Mouse (Mus musculus) heart, embryonic 13.5 days (tissue): ENCODE results near the gene Marveld2. TPM values are rescaled to one million over a fixed set of nuclear protein-coding genes. Genes with fewer than 3 reads are reported as not detected.
A peak's percentile ranks its signal among the peaks of the same experiment; 100 is the strongest.

Source experiments
- ATAC-seq: fragments of 200-750 bp; cut with Nextera tagmentation; 2 replicates; pipeline ENCODE4 v1.8.0; 2017; ENCODE audit warnings: moderate TSS enrichment; ENCODE audit not compliant: insufficient number of reproducible peaks, low FRiP score, low TSS enrichment; ENCODE audit errors: extremely low read depth
- H3K27ac ChIP-seq: fragments of 300-500 bp; sonication (generic); replicated peaks from 2 replicates; pipeline ENCODE4 v1.5.1; 2015; ENCODE audit warnings: moderate library complexity, mild to moderate bottlenecking, inconsistent platforms
- H3K27me3 ChIP-seq: fragments of 300-500 bp; sonication (generic); replicated peaks from 2 replicates; pipeline ENCODE4 v1.6.1; 2015; ENCODE audit warnings: mild to moderate bottlenecking, inconsistent platforms
- H3K36me3 ChIP-seq: fragments of 300-500 bp; sonication (generic); 2 replicates; pipeline ENCODE4 v1.6.1; 2015; ENCODE audit warnings: mild to moderate bottlenecking, inconsistent platforms
- H3K4me1 ChIP-seq: fragments of 300-500 bp; sonication (generic); 2 replicates; pipeline ENCODE4 v1.6.1; 2015; ENCODE audit warnings: inconsistent platforms
- H3K4me2 ChIP-seq: fragments of 300-500 bp; sonication (generic); 2 replicates; pipeline ENCODE4 v1.6.1; 2015; ENCODE audit warnings: inconsistent platforms, mild to moderate bottlenecking, moderate library complexity
- H3K4me3 ChIP-seq: fragments of 300-500 bp; sonication (generic); 2 replicates; pipeline ENCODE4 v1.5.1; 2015; ENCODE audit warnings: moderate library complexity, mild to moderate bottlenecking, inconsistent platforms
- H3K9ac ChIP-seq: fragments of 300-500 bp; sonication (generic); 2 replicates; pipeline ENCODE4 v1.6.1; 2015; ENCODE audit warnings: inconsistent platforms, mild to moderate bottlenecking, moderate library complexity
- H3K9me3 ChIP-seq: fragments of 300-500 bp; sonication (generic); 2 replicates; pipeline ENCODE4 v1.6.1; 2016; ENCODE audit warnings: inconsistent platforms
- WGBS: fragments of 180-500 bp; shearing (Covaris S2); methylation state at CpG from one replicate; pipeline ENCODE4 v1.1.7; 2015; ENCODE audit warnings: mixed read lengths; 5-methylcytosine and 5-hydroxymethylcytosine counted together
- polyA plus RNA-seq: library from polyadenylated mRNA; unstranded; fragments of >200 nt; fragmentation: Nextera tagmentation; extraction: Ambion mirVana; gene quantifications from 2 replicates; pipeline ENCODE4 v1.2.1, GENCODE M21; 2015

Marveld2 gene
- polyA plus RNA-seq, 1 experiment from 2014 or later = 4.0 TPM

DNA sequence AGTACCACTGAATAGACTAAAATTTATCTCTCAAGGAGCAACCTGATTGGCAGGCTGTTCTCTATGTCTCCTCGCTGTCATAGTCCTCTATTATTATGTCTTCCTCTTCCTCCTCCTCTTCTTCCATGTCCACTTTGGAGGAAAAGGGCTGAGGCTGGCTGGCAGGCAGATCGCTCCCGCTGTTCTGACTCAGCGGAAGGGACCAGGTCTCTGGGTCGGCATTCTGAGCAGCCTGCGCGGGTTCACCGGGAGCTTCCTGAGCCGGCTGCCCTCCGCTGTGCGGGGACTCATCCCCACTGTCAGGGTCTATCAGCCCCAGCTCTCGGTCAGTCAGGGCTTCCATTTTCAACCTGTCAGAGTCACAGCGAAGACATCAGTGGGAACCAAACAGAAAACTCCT is 812 bp upstream of the Marveld2 start:
- 76% methylated on average over 13 of the region's 13 CpGs for WGBS
- ATAC-seq = no peak

DNA sequence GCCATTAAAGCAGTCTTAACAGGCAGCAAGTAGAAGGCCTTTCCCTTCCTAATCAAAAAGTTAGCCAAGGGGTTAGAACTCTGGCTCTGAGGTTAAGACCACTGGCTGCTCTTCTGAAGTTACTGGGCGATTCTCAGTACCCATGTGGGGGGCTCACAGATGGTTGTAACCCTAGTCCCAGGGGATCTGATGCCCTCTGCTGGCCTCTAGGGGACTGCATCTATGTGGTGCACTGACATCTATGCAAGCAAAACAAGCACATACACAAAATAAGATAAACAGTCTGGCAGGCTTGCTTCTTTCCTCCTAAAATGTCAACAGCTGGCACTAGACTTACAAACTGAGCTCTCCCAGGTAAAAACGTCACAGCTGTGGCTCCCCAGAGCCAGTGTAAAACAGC is 3.9 kb downstream of the Marveld2 start:
- WGBS = 48% methylated on average over 2 of the region's 2 CpGs
- Histone ChIP-seq H3K9me3 (0 out of 2 replicates have a peak, but pooled peaks cover 4% of the 10 kb centered on the region), H3K9ac (no peak overlapping the region), H3K4me2 (no peak overlapping the region), H3K4me3 (no peak overlapping the region), H3K27me3 (peaks cover 7% of the 10 kb centered on the region; the same call in 1 of the 2 replicates), H3K27ac (no peak overlapping the region), H3K4me1 (peaks cover 10% of the 10 kb centered on the region), H3K36me3 (peaks cover 15% of the 10 kb centered on the region)
- ATAC-seq = no peak

More for the DNA sequence above, 812 bp upstream of the Marveld2 start:
- Histone ChIP-seq H3K4me1 (peaks cover 10% of the 10 kb centered on the region), H3K36me3 (peaks cover 47% of the 10 kb centered on the region), H3K9ac (no peak overlapping the region), H3K27me3 (peaks cover 7% of the 10 kb centered on the region; the same call in 1 of the 2 replicates), H3K4me2 (no peak overlapping the region), H3K4me3 (no peak overlapping the region), H3K9me3 (no peaks in the 10 kb centered on the region), H3K27ac (no peak overlapping the region)

- peaks cover under 1% of the 10 kb centered on the region; the same call in 1 of the 2 replicates for H3K27me3 ChIP-seq
- H3K4me3 ChIP-seq = no peak overlapping the region
- H3K9me3 ChIP-seq = 0 out of 2 replicates have a peak, but pooled peaks cover 7% of the 10 kb centered on the region
- 90% methylated on average over 10 of the region's 10 CpGs for WGBS
- H3K36me3 ChIP-seq = peaks cover 14% of the 10 kb centered on the region
- no peak overlapping the region for H3K27ac ChIP-seq
- no peak overlapping the region for H3K9ac ChIP-seq
- H3K4me1 ChIP-seq = peaks cover 10% of the 10 kb centered on the region
- no peak overlapping the region for H3K4me2 ChIP-seq
- no peak for ATAC-seq
Measured at GRCm38 (mm10) chr13:100612251-100612650, 4.5 kb downstream of the Marveld2 start.

- H3K4me1 ChIP-seq = peaks cover 4% of the 10 kb centered on the region; the same call in 1 of the 2 replicates
- 0 out of 2 replicates have a peak, but pooled peaks cover 7% of the 10 kb centered on the region for H3K9me3 ChIP-seq
- no peak overlapping the region for H3K27ac ChIP-seq
- ATAC-seq = no peak
- no peak overlapping the region for H3K9ac ChIP-seq
- 78% methylated on average over 13 of the region's 13 CpGs for WGBS
- peaks cover 14% of the 10 kb centered on the region; the same call in 1 of the 2 replicates for H3K36me3 ChIP-seq
- no peaks in the 10 kb centered on the region; the same call in 1 of the 2 replicates for H3K27me3 ChIP-seq
- no peak overlapping the region for H3K4me2 ChIP-seq
- H3K4me3 ChIP-seq = no peak overlapping the region
Measured at GRCm38 (mm10) chr13:100611266-100611665, 5.5 kb downstream of the Marveld2 start.

- WGBS = 83% methylated on average over 8 of the region's 8 CpGs
- 0 out of 2 replicates have a peak, but pooled peaks cover 7% of the 10 kb centered on the region for H3K9me3 ChIP-seq
- peaks cover 14% of the 10 kb centered on the region; the same call in 1 of the 2 replicates for H3K36me3 ChIP-seq
- H3K9ac ChIP-seq = no peak overlapping the region
- H3K4me1 ChIP-seq = no peaks in the 10 kb centered on the region
- H3K4me3 ChIP-seq = no peak overlapping the region
- no peaks in the 10 kb centered on the region for H3K27me3 ChIP-seq
- no peak overlapping the region for H3K27ac ChIP-seq
- no peak for ATAC-seq
- no peak overlapping the region for H3K4me2 ChIP-seq
Measured at GRCm38 (mm10) chr13:100607756-100608155, 9.0 kb downstream of the Marveld2 start.

DNA sequence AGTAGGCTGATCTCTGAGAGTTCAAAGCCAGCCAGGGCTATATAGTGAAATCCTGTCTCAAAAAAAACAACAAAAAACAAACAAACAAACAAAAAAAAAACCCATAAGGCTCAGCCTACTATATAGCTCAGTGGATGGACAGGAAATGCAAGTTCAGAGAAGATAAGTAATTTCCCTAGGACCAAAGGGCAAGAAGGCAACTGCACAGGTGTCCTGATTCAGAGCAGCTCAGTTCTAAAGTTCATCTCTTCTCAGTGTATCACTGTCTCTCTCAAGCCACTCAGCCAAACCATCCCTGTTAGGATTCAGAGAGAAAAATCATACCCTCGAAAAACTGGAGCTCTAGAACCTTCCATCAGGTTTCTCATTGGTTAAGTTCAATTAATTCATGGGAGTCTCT is 10.9 kb downstream of the Marveld2 start:
- no peak overlapping the region for H3K4me2 ChIP-seq
- no peak overlapping the region for H3K27ac ChIP-seq
- no peaks in the 10 kb centered on the region for H3K4me1 ChIP-seq
- H3K4me3 ChIP-seq = no peak overlapping the region
- H3K9ac ChIP-seq = no peak overlapping the region
- no peak for ATAC-seq
- 0 out of 2 replicates have a peak, but pooled peaks cover 7% of the 10 kb centered on the region for H3K9me3 ChIP-seq
- peaks cover 6% of the 10 kb centered on the region; the same call in 1 of the 2 replicates for H3K36me3 ChIP-seq
- 56% methylated on average over 1 of the region's 1 CpGs for WGBS
- H3K27me3 ChIP-seq = no peaks in the 10 kb centered on the region

GRCm38 (mm10) chr13:100603738-100604095 is 13.1 kb downstream of the Marveld2 start:
- H3K36me3 ChIP-seq = peaks cover 6% of the 10 kb centered on the region; the same call in 1 of the 2 replicates
- H3K4me3 ChIP-seq = no peak overlapping the region
- H3K9ac ChIP-seq = no peak overlapping the region
- H3K4me1 ChIP-seq = no peaks in the 10 kb centered on the region
- WGBS = 84% methylated on average over 11 of the region's 11 CpGs
- ATAC-seq = no peak
- H3K9me3 ChIP-seq = 0 out of 2 replicates have a peak, but pooled peaks cover 7% of the 10 kb centered on the region
- no peaks in the 10 kb centered on the region for H3K27me3 ChIP-seq
- no peak overlapping the region for H3K4me2 ChIP-seq
- H3K27ac ChIP-seq = no peak overlapping the region

- no peak for ATAC-seq
- Histone ChIP-seq H3K27ac (no peak overlapping the region), H3K9ac (no peak overlapping the region), H3K4me3 (no peak overlapping the region), H3K4me1 (no peaks in the 10 kb centered on the region), H3K9me3 (0 out of 2 replicates have a peak, but pooled peaks cover 6% of the 10 kb centered on the region), H3K36me3 (peaks cover 6% of the 10 kb centered on the region; the same call in 1 of the 2 replicates), H3K27me3 (no peaks in the 10 kb centered on the region), H3K4me2 (no peak overlapping the region)
- 79% methylated on average over 10 of the region's 10 CpGs for WGBS
Measured at GRCm38 (mm10) chr13:100603031-100603737, 13.6 kb downstream of the Marveld2 start.

- WGBS = 68% methylated on average over 5 of the region's 5 CpGs
- H3K27ac ChIP-seq = no peak overlapping the region
- no peaks in the 10 kb centered on the region for H3K4me1 ChIP-seq
- no peak overlapping the region for H3K9ac ChIP-seq
- ATAC-seq = no peak
- H3K27me3 ChIP-seq = no peaks in the 10 kb centered on the region
- H3K4me3 ChIP-seq = no peak overlapping the region
- H3K36me3 ChIP-seq = no peaks in the 10 kb centered on the region
- no peaks in the 10 kb centered on the region for H3K9me3 ChIP-seq
- H3K4me2 ChIP-seq = no peak overlapping the region
Measured at GRCm38 (mm10) chr13:100602239-100602902, 14.4 kb downstream of the Marveld2 start.

DNA sequence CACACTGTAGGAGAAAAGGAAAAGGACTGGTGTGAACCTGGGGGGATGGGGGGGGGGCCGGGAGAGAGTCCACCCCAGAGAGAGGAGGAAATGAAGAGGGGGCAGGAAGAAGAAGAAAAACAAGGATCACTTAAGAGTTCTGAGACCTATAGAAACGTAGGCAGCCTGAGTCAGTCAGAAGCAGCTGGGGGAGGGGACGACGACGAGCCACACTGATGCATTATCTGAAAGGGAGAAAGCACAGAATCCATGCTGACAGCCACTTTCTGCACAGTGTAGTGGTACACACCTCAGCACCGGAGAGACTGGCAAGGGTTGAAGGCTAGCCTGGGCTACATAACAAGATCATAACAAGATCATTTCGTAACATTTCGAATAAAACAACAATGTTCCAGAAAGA is 15.7 kb downstream of the Marveld2 start:
- H3K4me2 ChIP-seq = peak overlapping the region; percentile 36
- no peaks in the 10 kb centered on the region for H3K4me1 ChIP-seq
- H3K9ac ChIP-seq = no peak overlapping the region
- peak overlapping the region; percentile 25; the same call in 1 of the 2 replicates for H3K4me3 ChIP-seq
- peaks cover 5% of the 10 kb centered on the region; the same call in 1 of the 2 replicates for H3K36me3 ChIP-seq
- 0 out of 2 replicates have a peak overlapping the region, but pooled peaks have one; percentile 25 for H3K27ac ChIP-seq
- H3K27me3 ChIP-seq = no peaks in the 10 kb centered on the region
- WGBS = 26% methylated on average over 8 of the region's 8 CpGs
- no peak for ATAC-seq
- no peaks in the 10 kb centered on the region for H3K9me3 ChIP-seq

GRCm38 (mm10) chr13:100600317-100600716 is 16.5 kb downstream of the Marveld2 start:
- ATAC-seq = no peak
- WGBS = 56% methylated on average over 12 of the region's 12 CpGs
- Histone ChIP-seq H3K9me3 (no peaks in the 10 kb centered on the region), H3K36me3 (peaks cover 5% of the 10 kb centered on the region; the same call in 1 of the 2 replicates), H3K4me3 (peak overlapping the region; percentile 25), H3K4me2 (peak overlapping the region; percentile 36), H3K27ac (peak overlapping the region; percentile 25; the same call in 1 of the 2 replicates), H3K4me1 (no peaks in the 10 kb centered on the region), H3K9ac (no peak overlapping the region), H3K27me3 (no peaks in the 10 kb centered on the region)
